Mouse (Mus musculus): ENCODE measurements around the gene Pcbp3. TPM values are rescaled to one million over a fixed set of nuclear protein-coding genes. Genes with fewer than 3 reads are reported as not detected.
A peak's percentile ranks its signal among the peaks of the same experiment; 100 is the strongest.

Gene Pcbp3
- polyA plus RNA-seq, 1 experiment = 23.5 TPM

DNA sequence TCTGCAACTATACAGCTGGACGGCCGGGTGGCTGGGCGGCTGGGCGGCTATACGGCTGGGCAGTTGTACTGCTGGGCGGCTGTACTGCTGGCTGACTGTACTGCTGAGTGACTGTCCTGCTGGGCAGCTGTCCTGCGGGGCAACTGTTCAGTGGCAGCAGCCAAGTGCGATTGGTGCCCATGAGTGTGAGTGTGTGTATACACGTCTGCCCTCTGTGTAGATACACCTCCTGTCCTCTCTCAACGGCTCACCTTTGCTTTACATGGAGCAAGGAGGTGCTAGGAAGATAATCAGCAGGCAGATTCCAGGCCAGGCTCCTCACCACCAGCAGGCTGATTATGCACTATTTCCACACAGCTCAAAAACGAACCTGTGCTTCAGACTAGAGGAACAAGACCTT lies 152.2 kb downstream of the Pcbp3 start:
- Histone ChIP-seq H3K4me1 (ENCODE audit: control insufficient read depth, insufficient read depth, low read length) (no peaks in the 10 kb centered on the region), H3K27me3 (replicated peaks; ENCODE audit: control insufficient read depth, insufficient read depth, low read length) (no peaks in the 10 kb centered on the region), H3K36me3 (ENCODE audit: control insufficient read depth, insufficient read depth, low read length) (no peaks in the 10 kb centered on the region), H3K27ac (ENCODE audit: insufficient read depth, low read depth, low read length) (no peak overlapping the region), H3K4me3 (ENCODE audit: insufficient read depth, low read depth, low read length) (no peak overlapping the region)
- no peak for DNase-seq
- no peak for TF ChIP-seq POLR2A (IDR thresholded peaks at IDR 0.05; ENCODE audit: low read depth, low read length)
- WGBS = 85% methylated on average over 11 of the region's 11 CpGs

- Histone ChIP-seq H3K27me3 (replicated peaks; ENCODE audit: control insufficient read depth, insufficient read depth, low read length) (no peaks in the 10 kb centered on the region), H3K36me3 (ENCODE audit: control insufficient read depth, insufficient read depth, low read length) (no peaks in the 10 kb centered on the region), H3K27ac (ENCODE audit: insufficient read depth, low read depth, low read length) (no peak overlapping the region), H3K4me3 (ENCODE audit: insufficient read depth, low read depth, low read length) (no peak overlapping the region), H3K4me1 (ENCODE audit: control insufficient read depth, insufficient read depth, low read length) (no peaks in the 10 kb centered on the region)
- DNase-seq = peak; percentile 18
- 78% methylated on average over 10 of the region's 10 CpGs for WGBS
- TF ChIP-seq CTCF (conservative IDR thresholded peaks at IDR 0.05; ENCODE audit: insufficient read depth, insufficient read length, low read depth, low read length) = no peak
- no peak for TF ChIP-seq POLR2A (IDR thresholded peaks at IDR 0.05; ENCODE audit: low read depth, low read length)
Observed at GRCm38 (mm10) chr10:76808446-76809400, 153.0 kb downstream of the Pcbp3 start.

DNA sequence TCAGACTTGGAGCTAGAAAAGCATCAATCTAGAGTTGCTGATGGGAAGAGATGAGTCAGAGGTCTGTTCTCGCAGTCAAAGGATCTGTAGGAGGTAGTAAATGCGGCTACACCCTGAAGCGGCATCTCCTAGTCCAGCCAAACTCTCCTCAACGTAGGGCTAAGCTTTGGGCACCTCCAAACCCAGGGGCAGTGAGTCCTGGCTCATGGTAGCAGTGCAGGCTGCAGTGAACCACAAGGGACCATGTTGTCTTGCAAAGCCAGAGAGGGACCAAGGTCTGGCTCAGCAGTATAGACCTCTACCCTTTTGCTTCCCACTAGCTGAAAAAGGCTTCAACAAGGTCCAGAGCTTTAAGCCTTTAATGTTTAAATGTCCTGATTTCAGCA lies 159.2 kb downstream of the Pcbp3 start:
- H3K4me3 ChIP-seq (ENCODE audit: insufficient read depth, low read depth, low read length) = no peak overlapping the region
- H3K27me3 ChIP-seq (replicated peaks; ENCODE audit: control insufficient read depth, insufficient read depth, low read length) = no peaks in the 10 kb centered on the region
- DNase-seq = no peak
- H3K36me3 ChIP-seq (ENCODE audit: control insufficient read depth, insufficient read depth, low read length) = no peaks in the 10 kb centered on the region
- peaks cover 4% of the 10 kb centered on the region for H3K4me1 ChIP-seq (ENCODE audit: control insufficient read depth, insufficient read depth, low read length)
- 80% methylated on average over 4 of the region's 4 CpGs for WGBS
- TF ChIP-seq POLR2A (IDR thresholded peaks at IDR 0.05; ENCODE audit: low read depth, low read length) = no peak
- no peak for TF ChIP-seq CTCF (conservative IDR thresholded peaks at IDR 0.05; ENCODE audit: insufficient read depth, insufficient read length, low read depth, low read length)
- no peak overlapping the region for H3K27ac ChIP-seq (ENCODE audit: insufficient read depth, low read depth, low read length)

GRCm38 (mm10) chr10:76801841-76802499 lies 159.7 kb downstream of the Pcbp3 start:
- WGBS = 75% methylated on average over 6 of the region's 6 CpGs
- H3K4me3 ChIP-seq (ENCODE audit: insufficient read depth, low read depth, low read length) = no peak overlapping the region
- peaks cover 4% of the 10 kb centered on the region for H3K4me1 ChIP-seq (ENCODE audit: control insufficient read depth, insufficient read depth, low read length)
- H3K27me3 ChIP-seq (replicated peaks; ENCODE audit: control insufficient read depth, insufficient read depth, low read length) = no peaks in the 10 kb centered on the region
- no peaks in the 10 kb centered on the region for H3K36me3 ChIP-seq (ENCODE audit: control insufficient read depth, insufficient read depth, low read length)
- peak; percentile 55 for DNase-seq
- TF ChIP-seq POLR2A (IDR thresholded peaks at IDR 0.05; ENCODE audit: low read depth, low read length) = no peak
- TF ChIP-seq CTCF (conservative IDR thresholded peaks at IDR 0.05; ENCODE audit: insufficient read depth, insufficient read length, low read depth, low read length) = no peak
- no peak overlapping the region for H3K27ac ChIP-seq (ENCODE audit: insufficient read depth, low read depth, low read length)

GRCm38 (mm10) chr10:76801237-76801641 lies 160.4 kb downstream of the Pcbp3 start:
- no peak for DNase-seq
- no peaks in the 10 kb centered on the region for H3K27me3 ChIP-seq (replicated peaks; ENCODE audit: control insufficient read depth, insufficient read depth, low read length)
- peaks cover 4% of the 10 kb centered on the region for H3K4me1 ChIP-seq (ENCODE audit: control insufficient read depth, insufficient read depth, low read length)
- 82% methylated on average over 5 of the region's 5 CpGs for WGBS
- no peak overlapping the region for H3K27ac ChIP-seq (ENCODE audit: insufficient read depth, low read depth, low read length)
- H3K4me3 ChIP-seq (ENCODE audit: insufficient read depth, low read depth, low read length) = no peak overlapping the region
- TF ChIP-seq POLR2A (IDR thresholded peaks at IDR 0.05; ENCODE audit: low read depth, low read length) = no peak
- no peak for TF ChIP-seq CTCF (conservative IDR thresholded peaks at IDR 0.05; ENCODE audit: insufficient read depth, insufficient read length, low read depth, low read length)
- H3K36me3 ChIP-seq (ENCODE audit: control insufficient read depth, insufficient read depth, low read length) = no peaks in the 10 kb centered on the region

DNA sequence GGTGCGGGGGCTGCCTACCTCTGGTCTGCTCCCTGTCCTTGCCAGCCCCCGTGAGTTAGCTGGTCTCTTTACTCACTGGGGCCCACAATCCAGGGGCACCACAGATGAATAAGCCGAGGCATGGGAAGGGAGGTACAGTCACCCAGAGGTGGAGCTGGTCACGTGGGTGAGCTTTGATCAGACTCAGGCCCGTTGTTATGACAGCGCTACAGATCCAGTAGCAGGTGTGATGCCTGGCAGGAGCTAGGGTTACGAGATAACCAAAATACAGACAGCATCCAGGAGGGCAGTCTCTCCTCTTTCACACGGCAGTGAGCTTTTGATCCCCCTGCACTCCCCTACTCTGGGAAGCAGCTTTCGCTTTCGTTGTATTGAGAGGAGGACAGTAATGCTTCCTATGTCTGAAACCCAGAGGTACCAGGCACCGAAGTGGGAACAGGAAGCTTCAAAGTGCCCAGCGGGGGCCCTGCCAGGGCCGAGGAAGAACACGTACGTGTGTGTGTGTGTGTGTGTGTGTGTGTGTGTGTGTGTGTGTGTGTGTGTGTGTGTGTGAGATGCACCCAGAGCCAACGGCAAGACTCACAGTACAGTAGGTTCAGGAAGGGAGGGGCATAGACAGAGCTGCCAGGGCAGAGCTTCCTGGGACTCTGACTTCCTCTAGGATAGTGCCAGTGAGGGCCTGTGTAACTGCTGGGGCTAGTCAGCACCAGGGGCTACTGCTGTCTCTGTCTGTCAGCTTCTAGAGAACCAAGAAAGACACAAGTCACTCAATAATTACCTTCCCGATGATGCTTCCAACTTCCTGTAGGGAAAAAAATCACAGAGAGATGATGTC lies 162.7 kb downstream of the Pcbp3 start:
- Histone ChIP-seq H3K4me1 (ENCODE audit: control insufficient read depth, insufficient read depth, low read length) (peaks cover 4% of the 10 kb centered on the region), H3K4me3 (ENCODE audit: insufficient read depth, low read depth, low read length) (no peak overlapping the region), H3K27me3 (replicated peaks; ENCODE audit: control insufficient read depth, insufficient read depth, low read length) (no peaks in the 10 kb centered on the region), H3K27ac (ENCODE audit: insufficient read depth, low read depth, low read length) (no peak overlapping the region), H3K36me3 (ENCODE audit: control insufficient read depth, insufficient read depth, low read length) (no peaks in the 10 kb centered on the region)
- 52% methylated on average over 17 of the region's 17 CpGs for WGBS
- TF ChIP-seq CTCF (conservative IDR thresholded peaks at IDR 0.05; ENCODE audit: insufficient read depth, insufficient read length, low read depth, low read length) = no peak
- no peak for TF ChIP-seq POLR2A (IDR thresholded peaks at IDR 0.05; ENCODE audit: low read depth, low read length)
- DNase-seq = no peak
